Mouse (Mus musculus) ovary, postnatal 36 days (tissue): ENCODE results near the gene Clk1.

Source experiments
- DNase-seq: peaks from one replicate; pipeline ENCODE4 v3.0.0; 2022; ENCODE audit warnings: low spot score, mixed read lengths

Gene Clk1

DNA sequence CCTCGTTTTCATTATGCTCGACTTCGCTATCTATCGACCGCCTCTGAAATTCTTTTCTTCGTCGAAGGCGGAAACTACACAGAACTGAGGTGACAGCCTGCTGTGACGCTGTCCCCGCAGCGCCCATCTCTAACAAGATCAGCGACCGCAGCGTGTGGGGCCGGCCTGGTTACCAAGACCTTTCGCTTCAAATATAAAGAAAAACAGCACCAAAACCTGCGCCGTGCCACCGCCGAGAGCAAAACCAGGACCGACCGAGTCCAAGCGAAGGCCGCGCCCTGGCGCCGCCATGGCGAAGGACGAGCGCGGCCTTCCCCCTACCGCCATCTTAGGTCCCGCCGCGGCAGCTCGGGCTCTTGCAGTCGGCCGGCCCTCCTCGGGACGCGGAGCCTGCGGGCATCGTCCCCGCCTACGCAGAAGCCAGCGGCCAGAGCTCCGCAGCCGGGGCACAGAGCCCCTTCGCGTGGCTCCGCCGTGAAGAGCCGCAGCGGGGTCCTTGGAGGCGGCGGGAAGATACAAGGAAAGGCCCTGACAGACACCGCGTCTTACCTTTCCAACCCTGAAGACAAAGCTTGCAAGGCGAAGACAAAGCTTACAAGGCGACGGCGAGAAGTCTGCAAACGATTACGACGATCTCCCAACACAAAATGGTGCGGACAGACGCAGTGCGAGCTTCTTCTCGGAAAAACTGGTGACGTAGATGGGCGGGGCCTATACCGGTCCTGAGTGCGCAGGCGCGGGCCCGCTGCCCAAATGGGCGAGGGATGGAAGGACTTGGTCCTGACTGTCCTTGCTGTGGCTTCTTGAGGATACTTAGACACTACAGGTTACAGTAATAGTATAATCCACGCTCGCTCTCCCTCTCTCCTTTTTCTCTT is at the start of gene Clk1:
Clk1 (minus strand) TSS at position 696 of the 878 bp plus-strand sequence.
- DNase-seq: peak; percentile 98

GRCm38 (mm10) chr1:58465561-58465960 is 41.7 kb upstream of the Clk1 start:
- no peak for DNase-seq

DNA sequence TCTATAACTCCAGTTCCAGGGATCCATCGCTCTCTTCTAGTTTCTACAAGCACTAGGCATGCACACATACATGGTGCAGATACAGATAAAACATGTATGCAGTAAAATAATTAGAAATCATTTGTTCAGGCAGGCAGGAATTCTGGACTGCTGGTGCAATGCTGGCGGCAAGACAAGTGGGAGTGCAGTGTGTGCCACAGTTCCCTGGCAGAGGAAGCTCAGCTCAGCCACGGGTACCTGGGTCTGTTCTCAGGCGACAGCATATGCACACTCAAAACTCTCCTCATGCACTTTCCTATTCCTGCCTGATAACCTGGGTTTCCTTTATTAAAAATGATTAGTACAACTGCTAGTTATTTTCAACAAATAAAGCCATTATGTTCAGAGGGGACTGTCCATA is 41.2 kb upstream of the Clk1 start:
- no peak for DNase-seq

- no peak for DNase-seq
These were observed 40.1 kb upstream of the Clk1 start for GRCm38 (mm10) chr1:58463935-58464334.

DNA sequence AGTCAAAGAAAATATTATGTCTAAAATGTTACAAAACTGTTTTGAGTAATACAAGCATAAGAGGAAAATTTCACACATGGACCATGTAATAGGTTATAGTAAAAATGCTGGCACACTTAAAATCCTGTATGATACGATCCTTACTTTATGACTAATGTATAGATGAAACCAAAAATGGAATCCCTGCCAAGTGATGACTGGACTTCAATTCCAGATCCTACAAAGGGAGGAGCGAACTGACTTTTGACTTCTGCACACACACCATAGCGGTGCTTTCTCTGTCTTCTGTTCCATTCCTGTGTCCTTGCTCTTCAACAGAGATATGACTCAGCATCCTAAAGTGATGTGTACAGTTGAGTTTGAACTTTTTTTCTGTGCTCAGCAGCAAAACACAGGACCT is 36.7 kb upstream of the Clk1 start:
- DNase-seq: no peak

DNA sequence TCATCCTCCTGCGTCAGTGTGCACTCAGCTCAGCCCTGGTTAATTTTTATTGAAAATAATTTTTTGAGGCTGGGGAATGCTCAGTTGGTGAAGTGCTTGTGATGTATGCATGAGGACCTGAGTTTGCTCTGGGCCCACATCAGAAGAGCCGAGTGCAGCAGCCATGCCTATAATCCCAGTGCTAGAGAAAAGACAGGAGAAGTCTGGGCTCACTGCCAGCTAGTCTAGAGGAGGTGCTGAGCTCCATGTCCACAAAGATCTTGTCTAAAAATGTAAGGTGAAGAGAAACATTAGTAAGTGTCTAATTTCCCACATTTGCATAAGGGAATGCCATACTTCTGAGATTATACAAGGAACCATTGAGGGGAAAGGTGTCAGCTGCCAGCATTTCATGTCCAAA is 35.0 kb upstream of the Clk1 start:
- no peak for DNase-seq

DNA sequence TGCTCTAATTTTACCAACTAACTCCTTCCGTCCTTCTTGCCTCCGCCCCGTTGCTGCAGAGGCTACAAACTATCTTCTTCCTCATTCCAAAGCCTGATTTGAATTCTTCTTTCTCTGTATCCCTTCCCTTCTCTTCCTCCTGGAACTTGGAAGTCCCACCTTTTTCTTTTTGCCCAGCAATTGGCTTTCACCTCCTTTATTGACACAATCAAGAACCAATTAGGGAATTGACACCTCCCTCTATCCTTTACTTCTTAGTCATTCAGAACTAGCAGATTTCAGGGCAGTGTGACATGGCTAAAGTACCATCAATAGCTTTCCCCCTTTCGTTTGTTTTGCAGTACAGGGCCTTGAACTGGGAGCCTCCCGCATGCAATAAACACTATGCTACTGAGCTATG is 34.3 kb upstream of the Clk1 start:
- DNase-seq: no peak

DNA sequence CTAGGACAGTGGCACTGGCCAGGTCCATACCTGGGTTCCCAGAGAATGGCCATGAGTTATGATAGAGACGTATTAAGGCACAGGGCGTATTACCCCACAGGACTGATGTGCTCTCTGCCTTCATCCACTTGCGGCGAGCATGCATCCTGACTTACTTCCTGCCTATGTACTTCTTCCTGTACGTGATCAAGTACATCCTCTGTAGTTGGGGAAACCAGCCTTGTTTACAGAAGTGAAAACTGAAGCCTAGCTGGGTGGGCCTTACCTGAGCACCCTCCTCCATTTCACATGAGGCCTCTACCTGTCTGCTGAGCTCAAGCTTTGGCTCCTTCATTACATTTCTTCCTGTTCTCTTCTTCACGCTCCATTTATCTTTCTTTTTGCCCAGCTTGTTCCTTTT is 30.4 kb upstream of the Clk1 start:
- DNase-seq: no peak

- no peak for DNase-seq
These were observed 24.5 kb upstream of the Clk1 start for GRCm38 (mm10) chr1:58448396-58448795.

DNA sequence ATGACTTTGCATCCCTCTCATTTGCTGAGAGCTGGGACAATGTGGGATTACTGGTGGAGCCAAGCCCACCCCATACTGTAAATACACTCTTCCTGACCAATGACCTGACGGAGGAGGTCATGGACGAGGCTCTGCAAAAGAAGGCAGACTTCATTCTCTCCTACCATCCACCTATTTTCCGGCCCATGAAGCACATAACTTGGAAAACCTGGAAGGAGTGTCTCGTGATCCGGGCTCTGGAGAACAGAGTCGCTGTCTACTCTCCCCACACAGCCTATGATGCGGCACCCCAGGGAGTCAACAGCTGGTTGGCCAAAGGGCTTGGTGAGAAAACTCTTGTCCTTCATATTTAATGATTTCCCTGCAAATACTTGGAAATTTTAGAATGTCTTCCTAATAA is 23.9 kb upstream of the Clk1 start:
- DNase-seq: no peak

DNA sequence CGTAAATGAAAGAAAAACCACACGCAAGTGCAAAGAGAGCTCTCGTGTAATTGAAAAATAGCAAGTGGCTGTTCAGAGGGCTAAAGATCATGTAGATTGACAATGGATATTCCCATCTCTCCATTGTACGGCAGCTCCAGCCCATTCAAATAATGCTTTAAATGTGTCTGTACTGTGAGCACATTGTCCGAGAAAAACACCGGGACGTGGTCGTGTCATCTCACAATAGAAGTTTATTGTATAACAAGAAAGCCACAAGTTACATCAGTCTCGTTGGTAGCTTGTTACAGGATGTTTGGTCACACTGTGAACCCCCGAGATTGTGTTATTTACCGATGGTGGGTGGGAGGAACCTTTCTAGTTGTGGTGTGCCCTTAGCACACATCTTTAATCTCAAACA is 22.0 kb upstream of the Clk1 start:
- no peak for DNase-seq

DNA sequence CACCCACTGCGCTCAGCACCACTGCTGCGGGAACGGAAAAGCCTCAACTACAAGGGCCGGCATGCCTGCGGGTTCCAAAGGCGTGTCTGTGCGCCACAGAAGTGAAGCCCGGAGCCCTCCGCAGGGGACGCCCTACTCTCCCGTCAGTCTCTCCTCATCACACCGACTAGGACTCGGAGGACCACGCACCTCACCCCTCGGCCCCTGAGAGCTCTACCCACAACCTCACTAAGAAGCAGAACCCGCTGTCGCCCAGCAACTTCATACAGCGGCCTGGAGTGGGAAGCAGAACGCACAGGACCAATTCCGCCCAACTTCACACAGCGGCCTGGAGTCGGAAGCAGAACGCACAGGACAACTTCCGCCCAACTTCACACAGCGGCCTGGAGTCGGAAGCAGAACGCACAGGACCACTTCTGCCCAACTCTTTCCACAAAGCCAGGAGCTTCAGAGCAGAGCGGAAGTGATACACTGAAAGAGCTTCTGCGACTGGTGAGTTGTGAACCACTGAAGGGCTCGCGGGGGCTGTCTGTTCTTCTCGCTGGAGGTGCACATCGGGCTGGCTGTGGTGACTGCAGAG is 21.4 kb upstream of the Clk1 start, which contains the start of the genes Nif3l1 and Ppil3:
Nif3l1 (plus strand) TSS at position 9 of the 580 bp plus-strand sequence.
Ppil3 (minus strand) TSS at position 344 of the 580 bp plus-strand sequence.
- DNase-seq: peak; percentile 83

- no peak for DNase-seq
These were observed 20.8 kb upstream of the Clk1 start for GRCm38 (mm10) chr1:58444691-58445090.

GRCm38 (mm10) chr1:58424551-58424950 is 685 bp upstream of the Clk1 start:
- DNase-seq: no peak

- DNase-seq: no peak
These were observed 987 bp downstream of the Clk1 start for GRCm38 (mm10) chr1:58422879-58423278.

GRCm38 (mm10) chr1:58420961-58421360 is 2.9 kb downstream of the Clk1 start:
- no peak for DNase-seq

GRCm38 (mm10) chr1:58420032-58420431 is 3.8 kb downstream of the Clk1 start:
- no peak for DNase-seq

GRCm38 (mm10) chr1:58416048-58416447 is 7.8 kb downstream of the Clk1 start:
- no peak for DNase-seq

DNA sequence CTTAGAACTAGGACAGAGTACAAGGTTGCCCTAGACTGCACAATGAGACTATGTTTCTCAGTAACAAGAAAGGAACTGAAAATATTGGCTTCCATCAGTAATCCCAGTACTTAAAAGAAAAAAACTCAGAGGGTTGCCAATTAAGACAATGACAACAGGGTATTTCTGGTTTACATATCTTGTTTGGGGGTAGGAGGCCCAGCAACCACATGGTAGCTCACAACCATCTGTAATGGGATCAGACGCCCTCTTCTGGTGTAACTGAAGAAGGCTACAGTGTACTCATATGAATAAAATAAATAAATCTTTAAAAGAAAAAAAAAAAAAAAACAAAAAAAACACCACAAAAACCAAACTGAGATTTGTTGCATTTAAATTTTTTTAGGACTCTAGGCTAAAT is 8.4 kb downstream of the Clk1 start:
- no peak for DNase-seq

DNA sequence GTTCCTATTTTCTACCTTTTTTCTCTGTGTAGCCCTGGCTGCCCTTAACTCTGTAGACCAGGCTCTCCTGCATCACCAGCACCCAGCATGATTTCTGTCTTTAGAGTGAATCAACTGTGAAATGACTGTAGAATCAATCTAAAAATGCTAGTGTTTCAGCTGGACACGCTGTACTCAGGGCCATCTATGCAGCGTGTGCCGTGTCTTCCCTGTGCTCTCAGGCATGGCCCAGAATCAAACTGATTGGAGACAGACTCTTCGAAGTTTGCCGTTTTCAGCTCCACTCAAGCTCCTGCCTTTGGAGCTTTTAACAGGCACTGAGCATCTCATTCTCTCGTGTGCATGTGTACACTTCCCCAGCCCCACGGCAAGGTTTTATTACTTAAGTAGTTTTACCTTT is 13.1 kb downstream of the Clk1 start:
- DNase-seq: no peak

GRCm38 (mm10) chr1:58410198-58410588 is 13.7 kb downstream of the Clk1 start:
- no peak for DNase-seq

GRCm38 (mm10) chr1:58409553-58410197 is 14.2 kb downstream of the Clk1 start:
- DNase-seq: no peak

- DNase-seq: no peak
These were observed 15.7 kb downstream of the Clk1 start for GRCm38 (mm10) chr1:58408141-58408540.
